Mouse (Mus musculus): ENCODE results near the gene Ube2o.

DNA sequence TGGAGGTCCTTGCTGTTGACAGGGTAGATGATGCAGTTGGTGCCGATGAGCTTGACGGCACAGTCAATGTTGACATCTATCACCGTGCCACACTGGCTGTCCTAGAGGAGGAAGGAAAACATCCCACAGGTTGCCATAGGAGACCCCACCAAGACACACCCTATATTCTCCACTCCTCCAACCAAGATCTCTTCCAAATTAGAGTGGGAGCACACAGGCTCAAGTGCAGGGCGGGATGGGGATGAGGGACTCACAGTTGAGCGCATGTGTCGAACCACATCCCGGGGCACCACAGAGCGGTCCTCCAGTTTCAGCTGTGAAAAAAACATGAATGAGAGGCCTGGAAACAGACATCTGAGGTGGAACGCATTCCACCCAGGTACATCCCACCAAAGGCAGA lies 32.5 kb downstream of the Ube2o start:
- TF ChIP-seq GATA1 (IDR thresholded peaks at IDR 0.05; ENCODE audit: low read length): no peak
- TF ChIP-seq TAL1 (IDR thresholded peaks at IDR 0.05; ENCODE audit: low read length): no peak

Measured in erythroblast, embryonic 14.5 days (primary cell).